Mouse (Mus musculus): ENCODE data around the gene BC030870. TPM values are rescaled to one million over a fixed set of nuclear protein-coding genes. Genes with fewer than 3 reads are reported as not detected.

BC030870 gene
- total RNA-seq, 2 experiments from 2014 or later: not detected

Small RNA genes within 50 kb of the gene (microRNA-seq; reads per million reads assigned to microRNA genes)
- gene Gm24333: not detected

Other genes starting within 250 kb of the BC030870 start
- gene Tmem192, start 182.4 kb downstream of the BC030870 start, total RNA-seq (2021): 10 to 100 TPM; 21.3 to 26.9 TPM
- gene Trim75, start 141.7 kb downstream of the BC030870 start, total RNA-seq (2021): not detected
- gene Trim61, start 111.0 kb downstream of the BC030870 start, total RNA-seq (2021): not detected
- not detected for gene Trim60, start 111.0 kb downstream of the BC030870 start, total RNA-seq (2021)
- not detected for gene Apela, start 92.2 kb downstream of the BC030870 start, total RNA-seq (2021)
- not detected for gene Gm10663, start 54.5 kb downstream of the BC030870 start, total RNA-seq (2021)

Data from left cerebral cortex, postnatal 36 days (tissue).